23 mouse cellular contexts compared by ENCODE assay signal in genomic region chr6:38966839-38967238, GRCm38 (mm10).
A peak's percentile ranks its signal among the peaks of the same experiment; 100 is the strongest.
DNase-seq lines count a peak whose midpoint lies in the region; ATAC-seq and TF ChIP-seq lines count a peak whose summit lies in the region.
"Had no signal": no experiment of that assay in that cellular context is flagged by ENCODE, and none has a peak within 500 bp of the region (broad histone marks: within the 10 kb centered on the region; RNA-seq: fewer than 3 reads in every experiment).

No protein-coding gene starts in this region.

- DNase-seq in MEL (ENCODE audit: low read depth, low spot score) = peak; percentile 41
- no peak for DNase-seq in liver, embryonic 11.5 days (ENCODE audit: low spot score)
- DNase-seq in liver, postnatal 0 days = no peak
- no peak for DNase-seq in kidney, postnatal 4 days
- no peak for DNase-seq in thymus, postnatal 10 days (ENCODE audit: low spot score in 2 of 2)
- DNase-seq: adrenal gland, adult 2 months; cerebellum, adult 8-10 months; cerebellum, postnatal 36 days; embryo, embryonic 11 days; kidney, adult 2 months; lung, postnatal 10 days; right cerebral cortex, postnatal 4 days; thymus, adult 18-20 months; thymus, postnatal 4 days had no signal

- 67% methylated on average over 5 of the region's 5 CpGs for WGBS in liver, embryonic 11.5 days
- 67% methylated on average over 5 of the region's 5 CpGs for WGBS in liver, postnatal 0 days (ENCODE audit: insufficient replicate concordance)

- no peak overlapping the region for H3K4me2 ChIP-seq in liver, embryonic 11.5 days
- peak overlapping the region; percentile 1; the same call in 1 of the 2 replicates for H3K4me2 ChIP-seq in liver, postnatal 0 days (ENCODE audit: low read depth, low read length)
- H3K4me2 ChIP-seq: forebrain, embryonic 15.5 days; heart, embryonic 11.5 days; midbrain, embryonic 13.5 days; stomach, embryonic 15.5 days had no signal

- H3K27me3 ChIP-seq in MEL (ENCODE audit: control insufficient read depth in 1 of 2, insufficient read depth in 2 of 2, low read length in 2 of 2) = no peaks in the 10 kb centered on the region
- no peaks in the 10 kb centered on the region for H3K27me3 ChIP-seq in liver, embryonic 11.5 days (replicated peaks; ENCODE audit: control insufficient read depth, insufficient read depth, low read length)
- H3K27me3 ChIP-seq in liver, postnatal 0 days (ENCODE audit: insufficient read depth, low read length) = no peaks in the 10 kb centered on the region
- H3K27me3 ChIP-seq: forebrain, embryonic 15.5 days; midbrain, embryonic 13.5 days; stomach, embryonic 15.5 days had no signal

- TF ChIP-seq CTCF in MEL (IDR thresholded peaks at IDR 0.05 in 2 of 3, conservative IDR thresholded peaks at IDR 0.05 in 1 of 3; ENCODE audit: control insufficient read depth in 1 of 3, insufficient read depth in 1 of 3, low read depth in 2 of 3, low read length in 3 of 3, poor library complexity in 1 of 3, severe bottlenecking in 1 of 3) = no peak
- TF ChIP-seq CTCF in liver, postnatal 0 days (IDR thresholded peaks at IDR 0.05; ENCODE audit: low read depth) = no peak

- no peaks in the 10 kb centered on the region for H3K9me3 ChIP-seq in MEL (replicated peaks; ENCODE audit: insufficient read depth, low read length)
- no peaks in the 10 kb centered on the region for H3K9me3 ChIP-seq in liver, embryonic 11.5 days (ENCODE audit: control insufficient read depth, low read length)
- H3K9me3 ChIP-seq in liver, postnatal 0 days (ENCODE audit: low read length) = no peaks in the 10 kb centered on the region
- H3K9me3 ChIP-seq: forebrain, embryonic 15.5 days; midbrain, embryonic 13.5 days; stomach, embryonic 15.5 days had no signal

- TF ChIP-seq POLR2A in MEL (IDR thresholded peaks at IDR 0.05; ENCODE audit: control insufficient read depth in 1 of 2, insufficient read depth in 1 of 2, low read depth in 1 of 2, low read length in 2 of 2, poor library complexity in 1 of 2) = no peak

- peaks cover 0 to 27% of the 10 kb centered on the region in 2 experiments; a peak in 2 of 4 replicates for H3K36me3 ChIP-seq in MEL (ENCODE audit: control insufficient read depth in 1 of 2, insufficient read depth in 2 of 2, low read length in 2 of 2)
- H3K36me3 ChIP-seq in liver, embryonic 11.5 days (ENCODE audit: control insufficient read depth, insufficient read depth, low read length) = no peaks in the 10 kb centered on the region
- no peaks in the 10 kb centered on the region for H3K36me3 ChIP-seq in liver, postnatal 0 days (replicated peaks; ENCODE audit: insufficient read depth, low read length)
- H3K36me3 ChIP-seq: forebrain, embryonic 15.5 days; midbrain, embryonic 13.5 days; stomach, embryonic 15.5 days had no signal

- H3K27ac ChIP-seq in MEL (ENCODE audit: control insufficient read depth, low read depth, low read length) = peak overlapping the region; percentile 38
- no peak overlapping the region for H3K27ac ChIP-seq in liver, embryonic 11.5 days (ENCODE audit: low read depth, low read length)
- no peak overlapping the region for H3K27ac ChIP-seq in liver, postnatal 0 days (ENCODE audit: low read depth)
- H3K27ac ChIP-seq: forebrain, embryonic 15.5 days; hindbrain, postnatal 0 days; kidney, postnatal 0 days; left cerebral cortex, adult 2 months; midbrain, embryonic 13.5 days; stomach, embryonic 15.5 days had no signal

- no peak overlapping the region for H3K4me3 ChIP-seq in MEL (ENCODE audit: control insufficient read depth in 1 of 2, insufficient read depth in 1 of 2, low read depth in 2 of 2, low read length in 2 of 2)
- no peak overlapping the region for H3K4me3 ChIP-seq in liver, embryonic 11.5 days (ENCODE audit: low read depth, low read length)
- no peak overlapping the region for H3K4me3 ChIP-seq in liver, postnatal 0 days (ENCODE audit: low read depth, low read length)
- H3K4me3 ChIP-seq: forebrain, embryonic 15.5 days; left cerebral cortex, adult 2 months; midbrain, embryonic 13.5 days; stomach, embryonic 15.5 days had no signal

- H3K4me1 ChIP-seq in MEL (ENCODE audit: control insufficient read depth in 1 of 2, insufficient read depth in 2 of 2, low read length in 2 of 2) = peaks cover 9 to 37% of the 10 kb centered on the region in 2 experiments
- peaks cover 18% of the 10 kb centered on the region for H3K4me1 ChIP-seq in liver, embryonic 11.5 days (replicated peaks; ENCODE audit: control insufficient read depth, insufficient read depth, low read length)
- peaks cover 16% of the 10 kb centered on the region for H3K4me1 ChIP-seq in liver, postnatal 0 days (ENCODE audit: insufficient read depth)
- H3K4me1 ChIP-seq: forebrain, embryonic 15.5 days; stomach, embryonic 15.5 days had no signal

- no peak for TF ChIP-seq RAD21 in MEL (IDR thresholded peaks at IDR 0.05; ENCODE audit: low read depth, low read length)

- no peak overlapping the region for H3K9ac ChIP-seq in MEL (ENCODE audit: control insufficient read depth, low read depth, low read length, poor library complexity, severe bottlenecking)
- H3K9ac ChIP-seq in liver, embryonic 11.5 days (ENCODE audit: low read depth, low read length) = no peak overlapping the region
- no peak overlapping the region for H3K9ac ChIP-seq in liver, postnatal 0 days (replicated peaks)
- H3K9ac ChIP-seq: forebrain, embryonic 15.5 days; midbrain, embryonic 13.5 days; stomach, embryonic 15.5 days had no signal

- peak; percentile 50; the same call in 1 of the 2 replicates for ATAC-seq in erythroblast, adult 5-6 weeks (replicated peaks; ENCODE audit: low FRiP score, poor library complexity, severe bottlenecking)
- peak; percentile 75 for ATAC-seq in liver, embryonic 11.5 days (replicated peaks; ENCODE audit: low FRiP score)
- peak; percentile 19; the same call in 1 of the 2 replicates for ATAC-seq in liver, postnatal 0 days
- ATAC-seq in CD4-positive, CD25-positive, alpha-beta regulatory T cell, adult 4 months = no peak
- ATAC-seq: forebrain, embryonic 15.5 days; hindbrain, postnatal 0 days; midbrain, embryonic 13.5 days had no signal

- peak; percentile 42 to 56; a peak in 3 of 4 replicates for TF ChIP-seq EP300 in MEL (IDR thresholded peaks at IDR 0.05; ENCODE audit: low read depth in 1 of 2, low read length in 2 of 2)
- TF ChIP-seq EP300 in liver, postnatal 0 days (IDR thresholded peaks at IDR 0.05; ENCODE audit: low read depth) = 0 out of 2 replicates have a peak, but pooled peaks have one; percentile 31

- no peaks in the 10 kb centered on the region for H3K79me2 ChIP-seq in MEL (ENCODE audit: control insufficient read depth, insufficient read depth, low read length, poor library complexity)

TF ChIP-seq in MEL, 35 proteins besides CTCF, POLR2A, EP300 and RAD21:
- TF ChIP-seq MAFK (IDR thresholded peaks at IDR 0.05; ENCODE audit: borderline replicate concordance, low read depth, low read length) = no peak
- no peak for TF ChIP-seq CHD1 (IDR thresholded peaks at IDR 0.05; ENCODE audit: low read depth, low read length)
- no peak for TF ChIP-seq NRF1 (IDR thresholded peaks at IDR 0.05; ENCODE audit: insufficient read depth, low read depth, low read length, poor library complexity, severe bottlenecking)
- TF ChIP-seq HCFC1 (IDR thresholded peaks at IDR 0.05; ENCODE audit: low read depth, low read length) = no peak
- peak; percentile 55 for TF ChIP-seq GATA1 (IDR thresholded peaks at IDR 0.05; ENCODE audit: low read depth, low read length)
- TF ChIP-seq BHLHE40 (IDR thresholded peaks at IDR 0.05; ENCODE audit: borderline replicate concordance, low read depth, low read length) = no peak
- TF ChIP-seq MEF2A (IDR thresholded peaks at IDR 0.05; ENCODE audit: extremely low read depth, insufficient replicate concordance, low read depth, low read length, poor library complexity, severe bottlenecking) = no peak
- TF ChIP-seq ZMIZ1 (IDR thresholded peaks at IDR 0.05; ENCODE audit: low read depth, low read length) = no peak
- no peak for TF ChIP-seq MYC (IDR thresholded peaks at IDR 0.05; ENCODE audit: low read depth, low read length)
- no peak for TF ChIP-seq ZKSCAN1 (IDR thresholded peaks at IDR 0.05; ENCODE audit: low read depth, low read length)
- peak; percentile 47; the same call in 1 of the 2 replicates for TF ChIP-seq TCF12 (IDR thresholded peaks at IDR 0.05; ENCODE audit: low read depth, low read length)
- TF ChIP-seq RCOR1 (IDR thresholded peaks at IDR 0.05; ENCODE audit: low read depth, low read length) = peak; percentile 15; the same call in 1 of the 2 replicates
- no peak for TF ChIP-seq USF2 (IDR thresholded peaks at IDR 0.05; ENCODE audit: borderline replicate concordance in 1 of 2, insufficient read depth in 1 of 2, low read depth in 1 of 2, low read length in 2 of 2)
- peak; percentile 39; the same call in 1 of the 2 replicates for TF ChIP-seq TAL1 (IDR thresholded peaks at IDR 0.05; ENCODE audit: low read length)
- TF ChIP-seq UBTF (IDR thresholded peaks at IDR 0.05; ENCODE audit: borderline replicate concordance, insufficient read depth, low read depth, low read length) = no peak
- no peak for TF ChIP-seq POLR2AphosphoS2 (IDR thresholded peaks at IDR 0.05; ENCODE audit: low read length)
